ENCODE assay signal across 10 mouse cellular contexts in genomic region chr11:120608241-120609034, GRCm38 (mm10). TPM values are rescaled to one million over a fixed set of nuclear protein-coding genes. Genes with fewer than 3 reads are reported as not detected.
DNase-seq lines count a peak whose midpoint lies in the region; ATAC-seq and TF ChIP-seq lines count a peak whose summit lies in the region.
"Had no signal": no experiment of that assay in that cellular context is flagged by ENCODE, and none has a peak within 500 bp of the region (broad histone marks: within the 10 kb centered on the region; RNA-seq: fewer than 3 reads in every experiment).

Npb (plus strand) TSS chr11:120608477.

- intact Hi-C loops in heart, postnatal 25 days (cut with DNase I), result no loop called here

- peaks cover 39% of the 10 kb centered on the region for H3K4me1 ChIP-seq in heart, embryonic 13.5 days
- H3K4me1 ChIP-seq in MEL (ENCODE audit: control insufficient read depth in 1 of 2, insufficient read depth in 2 of 2, low read length in 2 of 2), result no peaks in the 10 kb centered on the region
- H3K4me1 ChIP-seq in hindbrain, embryonic 15.5 days (replicated peaks), result peaks cover 8% of the 10 kb centered on the region
- peaks cover 18% of the 10 kb centered on the region for H3K4me1 ChIP-seq in midbrain, embryonic 13.5 days (replicated peaks)

- H3K4me3 ChIP-seq in heart, embryonic 13.5 days, result peak within 1 kb of the TSS; percentile 48
- H3K4me3 ChIP-seq in MEL (ENCODE audit: control insufficient read depth in 1 of 2, insufficient read depth in 1 of 2, low read depth in 2 of 2, low read length in 2 of 2), result no peak within 1 kb of the TSS
- peak within 1 kb of the TSS; percentile 11 for H3K4me3 ChIP-seq in hindbrain, embryonic 15.5 days
- H3K4me3 ChIP-seq in midbrain, embryonic 13.5 days (replicated peaks), result peak within 1 kb of the TSS; percentile 20; the same call in 1 of the 2 replicates

- H3K27me3 ChIP-seq in heart, embryonic 13.5 days (replicated peaks), result 0 out of 2 replicates have a peak, but pooled peaks cover 12% of the 10 kb centered on the region
- no peaks in the 10 kb centered on the region for H3K27me3 ChIP-seq in MEL (ENCODE audit: control insufficient read depth in 1 of 2, insufficient read depth in 2 of 2, low read length in 2 of 2)
- no peaks in the 10 kb centered on the region; the same call in 1 of the 2 replicates for H3K27me3 ChIP-seq in hindbrain, embryonic 15.5 days
- peaks cover 17% of the 10 kb centered on the region; the same call in 1 of the 2 replicates for H3K27me3 ChIP-seq in midbrain, embryonic 13.5 days

- 6% methylated on average over 45 of the region's 45 CpGs for WGBS in heart, embryonic 13.5 days
- 9% methylated on average over 44 of the region's 45 CpGs for WGBS in hindbrain, embryonic 15.5 days
- 7% methylated on average over 45 of the region's 45 CpGs for WGBS in midbrain, embryonic 13.5 days

- no peak for ATAC-seq in heart, embryonic 13.5 days (ENCODE audit: extremely low read depth, insufficient number of reproducible peaks, low FRiP score, low TSS enrichment)
- ATAC-seq in hindbrain, embryonic 15.5 days (ENCODE audit: low FRiP score, low read depth), result no peak
- 0 out of 2 replicates have a peak, but pooled peaks have one; percentile 19 for ATAC-seq in midbrain, embryonic 13.5 days
- ATAC-seq in megakaryocyte, adult 5-6 weeks (ENCODE audit: poor library complexity, severe bottlenecking), result no peak
- ATAC-seq: CD4-positive, CD25-positive, alpha-beta regulatory T cell, adult 4 months had no signal

- no peaks in the 10 kb centered on the region for H3K79me2 ChIP-seq in MEL (ENCODE audit: control insufficient read depth, insufficient read depth, low read length, poor library complexity)

- peaks cover 75% of the 10 kb centered on the region for H3K36me3 ChIP-seq in heart, embryonic 13.5 days
- peaks cover 0 to 4% of the 10 kb centered on the region in 2 experiments; a peak in 2 of 4 replicates for H3K36me3 ChIP-seq in MEL (ENCODE audit: control insufficient read depth in 1 of 2, insufficient read depth in 2 of 2, low read length in 2 of 2)
- peaks cover 45% of the 10 kb centered on the region for H3K36me3 ChIP-seq in hindbrain, embryonic 15.5 days
- peaks cover 78% of the 10 kb centered on the region for H3K36me3 ChIP-seq in midbrain, embryonic 13.5 days

- H3K9ac ChIP-seq in heart, embryonic 13.5 days, result peak within 1 kb of the TSS; percentile 84
- H3K9ac ChIP-seq in MEL (ENCODE audit: control insufficient read depth, low read depth, low read length, poor library complexity, severe bottlenecking), result no peak within 1 kb of the TSS
- H3K9ac ChIP-seq in hindbrain, embryonic 15.5 days, result 0 out of 2 replicates have a peak within 1 kb of the TSS, but pooled peaks have one; percentile 12
- peak within 1 kb of the TSS; percentile 54 for H3K9ac ChIP-seq in midbrain, embryonic 13.5 days (replicated peaks)

- no peaks in the 10 kb centered on the region for H3K9me3 ChIP-seq in heart, embryonic 13.5 days
- no peaks in the 10 kb centered on the region for H3K9me3 ChIP-seq in MEL (replicated peaks; ENCODE audit: insufficient read depth, low read length)
- no peaks in the 10 kb centered on the region for H3K9me3 ChIP-seq in hindbrain, embryonic 15.5 days
- H3K9me3 ChIP-seq in midbrain, embryonic 13.5 days, result no peaks in the 10 kb centered on the region

- peak within 1 kb of the TSS; percentile 66 for H3K27ac ChIP-seq in heart, embryonic 13.5 days (replicated peaks)
- no peak within 1 kb of the TSS for H3K27ac ChIP-seq in MEL (ENCODE audit: control insufficient read depth, low read depth, low read length)
- H3K27ac ChIP-seq in hindbrain, embryonic 15.5 days (replicated peaks), result no peak within 1 kb of the TSS
- H3K27ac ChIP-seq in midbrain, embryonic 13.5 days, result no peak within 1 kb of the TSS

- H3K4me2 ChIP-seq in heart, embryonic 13.5 days, result peak within 1 kb of the TSS; percentile 80
- H3K4me2 ChIP-seq in hindbrain, embryonic 15.5 days, result peak within 1 kb of the TSS; percentile 47
- peak within 1 kb of the TSS; percentile 43 for H3K4me2 ChIP-seq in midbrain, embryonic 13.5 days (replicated peaks)

- TF ChIP-seq CTCF in MEL (IDR thresholded peaks at IDR 0.05 in 2 of 3, conservative IDR thresholded peaks at IDR 0.05 in 1 of 3; ENCODE audit: control insufficient read depth in 1 of 3, insufficient read depth in 1 of 3, low read depth in 2 of 3, low read length in 3 of 3, poor library complexity in 1 of 3, severe bottlenecking in 1 of 3), result no peak

- no peak for TF ChIP-seq POLR2A in MEL (IDR thresholded peaks at IDR 0.05; ENCODE audit: control insufficient read depth in 1 of 2, insufficient read depth in 1 of 2, low read depth in 1 of 2, low read length in 2 of 2, poor library complexity in 1 of 2)

- no peak for TF ChIP-seq EP300 in MEL (IDR thresholded peaks at IDR 0.05; ENCODE audit: low read depth in 1 of 2, low read length in 2 of 2)

- no peak for DNase-seq in heart, postnatal 25 days (ENCODE audit: low spot score)
- no peak for DNase-seq in MEL (ENCODE audit: low read depth, low spot score)
- no peak for DNase-seq in urinary bladder, postnatal 10 days (ENCODE audit: low spot score)
- no peak for DNase-seq in adrenal gland, adult (ENCODE audit: inconsistent age in 2 of 2, low spot score in 1 of 2)
- DNase-seq: cerebellum, adult 8-10 months had no signal

- TF ChIP-seq RAD21 in MEL (IDR thresholded peaks at IDR 0.05; ENCODE audit: low read depth, low read length), result no peak

TF ChIP-seq in MEL, 35 proteins besides CTCF, POLR2A, EP300 and RAD21:
- 0 out of 2 replicates have a peak, but pooled peaks have one; percentile 4 for TF ChIP-seq ZMIZ1 (IDR thresholded peaks at IDR 0.05; ENCODE audit: low read depth, low read length)
- TF ChIP-seq JUND (IDR thresholded peaks at IDR 0.05; ENCODE audit: low read depth, low read length), result no peak
- no peak for TF ChIP-seq SMC3 (IDR thresholded peaks at IDR 0.05; ENCODE audit: low read depth, low read length)

RNA-seq across cellular contexts. Expression of gene Npb, which starts in this region (rescaled TPM):
- 14.9 and 18.6 TPM in 2 replicates for polyA plus RNA-seq in heart, embryonic 13.5 days (2015; fragmentation: Nextera tagmentation; extraction: Ambion mirVana)
- not detected for total RNA-seq in heart, postnatal 25 days (2021)
- 0.27 and 0.62 TPM in 2 replicates for total RNA-seq in MEL (2012; rRNA removed)
- polyA plus RNA-seq in MEL (2012; ENCODE audit: insufficient read depth in 1 of 2, insufficient read length in 2 of 2, low read depth in 1 of 2, low replicate concordance in 2 of 2, missing spikeins in 1 of 2), result 1 to 10 TPM in 1 of 2 experiments, not detected in 1; 1.7 TPM
- polyA plus RNA-seq in hindbrain, embryonic 15.5 days (2015; fragmentation: Nextera tagmentation; extraction: Ambion mirVana), result 0.71 and 1.1 TPM in 2 replicates
- 0.54 and 0.95 TPM in 2 replicates for polyA plus RNA-seq in midbrain, embryonic 13.5 days (2015; fragmentation: Nextera tagmentation; extraction: Ambion mirVana)
- not detected in 2 replicates for total RNA-seq in megakaryocyte, adult 5-6 weeks (2015)
- total RNA-seq in megakaryocyte, adult 5-6 weeks (2017), result not detected in 2 replicates
- polyA plus RNA-seq: CD4-positive, CD25-positive, alpha-beta regulatory T cell, adult 4 months had no signal

Comparison
In these comparisons a context has a peak if more than half of its experiments do, and no peak if none do; other contexts are left out.
1. Peak in ATAC-seq, H3K4me3 ChIP-seq, H3K9ac ChIP-seq and H3K4me2 ChIP-seq in midbrain, embryonic 13.5 days; RNA of the gene not detected or under 1 TPM.
2. H3K4me3 ChIP-seq: peak in heart, embryonic 13.5 days (single experiment) and hindbrain, embryonic 15.5 days (single experiment); none in MEL (0 of 2).
3. Peak in every context shown above with its lines, with median percentiles within 50 percentile points of each other: H3K4me2 ChIP-seq.